Mouse (Mus musculus): ENCODE measurements at regions not wholly inside any gene's neighbourhood (a gene's known extent, or its start where the extent isn't known, plus 50 kb on each side); places are given as distances from the start of the nearest gene placed in this dataset.
A peak's percentile ranks its signal among the peaks of the same experiment; 100 is the strongest.

- no peak for DNase-seq
Observed at GRCm38 (mm10) chrX:11657606-11658254, 330.1 kb downstream of the H2al1j start.

GRCm38 (mm10) chrX:11663187-11663829 is 335.7 kb downstream of the H2al1j start:
- no peak for DNase-seq

- DNase-seq: peak; percentile 19
Observed at GRCm38 (mm10) chrX:11664330-11665061, 336.9 kb downstream of the H2al1j start.

- no peak for DNase-seq
Observed at GRCm38 (mm10) chrX:11665077-11665974, 337.7 kb downstream of the H2al1j start.

- no peak for DNase-seq
Observed at GRCm38 (mm10) chrX:11666517-11666916, 338.9 kb downstream of the H2al1j start.

GRCm38 (mm10) chrX:11671805-11672204 is 344.2 kb downstream of the H2al1j start:
- DNase-seq: no peak

- no peak for DNase-seq
Observed at GRCm38 (mm10) chrX:11678086-11678485, 350.5 kb downstream of the H2al1j start.

- DNase-seq: no peak
Observed at GRCm38 (mm10) chrX:11681274-11681673, 353.7 kb downstream of the H2al1j start.

GRCm38 (mm10) chrX:11689989-11690405 is 362.4 kb downstream of the H2al1j start:
- DNase-seq: no peak

- DNase-seq: no peak
Observed at GRCm38 (mm10) chrX:11690446-11690845, 362.8 kb downstream of the H2al1j start.

- DNase-seq: no peak
Observed at GRCm38 (mm10) chrX:11691019-11691418, 363.4 kb downstream of the H2al1j start.

- DNase-seq: no peak
Observed at GRCm38 (mm10) chrX:11696565-11696964, 368.9 kb downstream of the H2al1j start.

- no peak for DNase-seq
Observed at GRCm38 (mm10) chrX:11701095-11701494, 373.5 kb downstream of the H2al1j start.

- no peak for DNase-seq
Observed at GRCm38 (mm10) chrX:11705851-11706557, 378.4 kb downstream of the H2al1j start.

GRCm38 (mm10) chrX:11707330-11707729 is 379.7 kb downstream of the H2al1j start:
- DNase-seq: no peak

- no peak for DNase-seq
Observed at GRCm38 (mm10) chrX:11708325-11708724, 380.7 kb downstream of the H2al1j start.

- DNase-seq: no peak
Observed at GRCm38 (mm10) chrX:11709326-11709725, 381.7 kb downstream of the H2al1j start.

- peak; percentile 54 for DNase-seq
Observed at GRCm38 (mm10) chrX:11713423-11713822, 385.8 kb downstream of the H2al1j start.

GRCm38 (mm10) chrX:11716773-11717172 is 389.2 kb downstream of the H2al1j start:
- DNase-seq: no peak

- DNase-seq: no peak
Observed at GRCm38 (mm10) chrX:11718778-11719177, 391.2 kb downstream of the H2al1j start.

- no peak for DNase-seq
Observed at GRCm38 (mm10) chrX:11720517-11720916, 392.9 kb downstream of the H2al1j start.

- no peak for DNase-seq
Observed at GRCm38 (mm10) chrX:11722730-11723129, 395.1 kb downstream of the H2al1j start.

All from cerebellum, adult 8-10 months (tissue).